Mouse (Mus musculus): ENCODE measurements around the gene Ntf5. TPM values are rescaled to one million over a fixed set of nuclear protein-coding genes. Genes with fewer than 3 reads are reported as not detected.

Ntf5 gene
- polyA plus RNA-seq, 2 experiments: 4.4 to 4.5 TPM

GRCm38 (mm10) chr7:45463987-45464778, 50.7 kb downstream of the Ntf5 start:
- DNase-seq (ENCODE audit: low spot score) (no peak), ATAC-seq (ENCODE audit: low FRiP score, low read depth) (no peak)
- no peaks in the 10 kb centered on the region for H3K9me3 ChIP-seq (ENCODE audit: control insufficient read depth, low read length)
- no peak overlapping the region for H3K9ac ChIP-seq (ENCODE audit: low read depth, low read length, severe bottlenecking)
- H3K4me2 ChIP-seq (replicated peaks; ENCODE audit: low read depth, low read length, severe bottlenecking): no peak overlapping the region
- no peak overlapping the region for H3K27ac ChIP-seq (replicated peaks; ENCODE audit: low read depth, low read length)
- peaks cover 37% of the 10 kb centered on the region for H3K36me3 ChIP-seq (ENCODE audit: control insufficient read depth, insufficient read depth, low read length)
- WGBS: 93% methylated on average over 7 of the region's 7 CpGs
- peaks cover 18% of the 10 kb centered on the region for H3K4me1 ChIP-seq (ENCODE audit: control insufficient read depth, insufficient read depth, low read length)
- H3K4me3 ChIP-seq (replicated peaks; ENCODE audit: low read length): no peak overlapping the region
- no peak for TF ChIP-seq POLR2A (IDR thresholded peaks at IDR 0.05; ENCODE audit: borderline replicate concordance, extremely low read depth, insufficient read depth, insufficient read length)
- no peaks in the 10 kb centered on the region for H3K27me3 ChIP-seq (ENCODE audit: control insufficient read depth, insufficient read depth, low read length)

- TF ChIP-seq POLR2A (IDR thresholded peaks at IDR 0.05; ENCODE audit: borderline replicate concordance, extremely low read depth, insufficient read depth, insufficient read length): no peak
- H3K4me1 ChIP-seq (ENCODE audit: control insufficient read depth, insufficient read depth, low read length): peaks cover 18% of the 10 kb centered on the region
Observed at GRCm38 (mm10) chr7:45465112-45465511, 51.6 kb downstream of the Ntf5 start.

GRCm38 (mm10) chr7:45465549-45465948, 52.1 kb downstream of the Ntf5 start:
- H3K27ac ChIP-seq (replicated peaks; ENCODE audit: low read depth, low read length): no peak overlapping the region
- peaks cover 13% of the 10 kb centered on the region for H3K4me1 ChIP-seq (ENCODE audit: control insufficient read depth, insufficient read depth, low read length)
- no peak for DNase-seq (ENCODE audit: low spot score)
- no peak overlapping the region; the same call in 1 of the 2 replicates for H3K9ac ChIP-seq (ENCODE audit: low read depth, low read length, severe bottlenecking)
- H3K9me3 ChIP-seq (ENCODE audit: control insufficient read depth, low read length): no peaks in the 10 kb centered on the region
- no peak for ATAC-seq (ENCODE audit: low FRiP score, low read depth)
- H3K27me3 ChIP-seq (ENCODE audit: control insufficient read depth, insufficient read depth, low read length): no peaks in the 10 kb centered on the region
- peak overlapping the region; percentile 84 for H3K4me2 ChIP-seq (replicated peaks; ENCODE audit: low read depth, low read length, severe bottlenecking)
- peak overlapping the region; percentile 89; the same call in 1 of the 2 replicates for H3K4me3 ChIP-seq (replicated peaks; ENCODE audit: low read length)
- 78% methylated on average over 9 of the region's 9 CpGs for WGBS
- TF ChIP-seq POLR2A (IDR thresholded peaks at IDR 0.05; ENCODE audit: borderline replicate concordance, extremely low read depth, insufficient read depth, insufficient read length): no peak
- H3K36me3 ChIP-seq (ENCODE audit: control insufficient read depth, insufficient read depth, low read length): peaks cover 37% of the 10 kb centered on the region

More at GRCm38 (mm10) chr7:45465112-45465511, 51.6 kb downstream of the Ntf5 start:
- H3K27ac ChIP-seq (replicated peaks; ENCODE audit: low read depth, low read length): no peak overlapping the region
- ATAC-seq (ENCODE audit: low FRiP score, low read depth): no peak
- H3K36me3 ChIP-seq (ENCODE audit: control insufficient read depth, insufficient read depth, low read length): peaks cover 37% of the 10 kb centered on the region
- H3K4me2 ChIP-seq (replicated peaks; ENCODE audit: low read depth, low read length, severe bottlenecking): no peak overlapping the region
- no peak overlapping the region for H3K4me3 ChIP-seq (replicated peaks; ENCODE audit: low read length)
- no peak overlapping the region for H3K9ac ChIP-seq (ENCODE audit: low read depth, low read length, severe bottlenecking)
- H3K9me3 ChIP-seq (ENCODE audit: control insufficient read depth, low read length): no peaks in the 10 kb centered on the region
- WGBS: 93% methylated on average over 12 of the region's 12 CpGs
- no peak for DNase-seq (ENCODE audit: low spot score)
- no peaks in the 10 kb centered on the region for H3K27me3 ChIP-seq (ENCODE audit: control insufficient read depth, insufficient read depth, low read length)

GRCm38 (mm10) chr7:45466283-45467089, 53.0 kb downstream of the Ntf5 start, which contains the start of gene Bax:
Gene Bax, minus strand, starts transcription at chr7:45466898.
- no peak within 1 kb of the TSS for H3K27ac ChIP-seq (replicated peaks; ENCODE audit: low read depth, low read length)
- peak within 1 kb of the TSS; percentile 84 for H3K4me2 ChIP-seq (replicated peaks; ENCODE audit: low read depth, low read length, severe bottlenecking)
- TF ChIP-seq POLR2A (IDR thresholded peaks at IDR 0.05; ENCODE audit: borderline replicate concordance, extremely low read depth, insufficient read depth, insufficient read length): 0 out of 2 replicates have a peak, but pooled peaks have one; percentile 52
- H3K4me3 ChIP-seq (replicated peaks; ENCODE audit: low read length): peak within 1 kb of the TSS; percentile 89
- H3K9me3 ChIP-seq (ENCODE audit: control insufficient read depth, low read length): no peaks in the 10 kb centered on the region
- H3K27me3 ChIP-seq (ENCODE audit: control insufficient read depth, insufficient read depth, low read length): no peaks in the 10 kb centered on the region
- peaks cover 7% of the 10 kb centered on the region; the same call in 1 of the 2 replicates for H3K4me1 ChIP-seq (ENCODE audit: control insufficient read depth, insufficient read depth, low read length)
- peak within 1 kb of the TSS; percentile 74 for H3K9ac ChIP-seq (ENCODE audit: low read depth, low read length, severe bottlenecking)
- peak; percentile 98 for DNase-seq (ENCODE audit: low spot score)
- under 1% methylated on average over 24 of the region's 58 CpGs for WGBS
- peaks cover 33% of the 10 kb centered on the region for H3K36me3 ChIP-seq (ENCODE audit: control insufficient read depth, insufficient read depth, low read length)
- ATAC-seq (ENCODE audit: low FRiP score, low read depth): peak; percentile 86

Small RNA genes lying within 50 kb of the gene (microRNA-seq; reads per million reads assigned to microRNA genes)
- gene Gm22133: not detected

Other genes starting within 250 kb of the Ntf5 start
Only the 30 nearest of the 33 such genes appear.
- gene Ccdc155, start 208.8 kb upstream of the Ntf5 start, polyA plus RNA-seq (2012; rRNA removed): 1.4 and 1.5 TPM in 2 replicates
- 0.79 and 1.2 TPM in 2 replicates for gene Ccdc155, start 208.8 kb upstream of the Ntf5 start, polyA plus RNA-seq (2014; fragmentation: Nextera tagmentation; extraction: Ambion mirVana)
- gene Dkkl1, start 201.5 kb upstream of the Ntf5 start, polyA plus RNA-seq (2012; rRNA removed): 3.0 and 4.8 TPM in 2 replicates
- 9.0 and 14.8 TPM in 2 replicates for gene Dkkl1, start 201.5 kb upstream of the Ntf5 start, polyA plus RNA-seq (2014; fragmentation: Nextera tagmentation; extraction: Ambion mirVana)
- gene Tead2, start 197.9 kb upstream of the Ntf5 start, polyA plus RNA-seq (2012; rRNA removed): 450 and 560 TPM in 2 replicates
- 143 and 168 TPM in 2 replicates for gene Tead2, start 197.9 kb upstream of the Ntf5 start, polyA plus RNA-seq (2014; fragmentation: Nextera tagmentation; extraction: Ambion mirVana)
- gene Cd37, start 174.6 kb upstream of the Ntf5 start, polyA plus RNA-seq (2012; rRNA removed): 4.9 and 6.0 TPM in 2 replicates
- gene Cd37, start 174.6 kb upstream of the Ntf5 start, polyA plus RNA-seq (2014; fragmentation: Nextera tagmentation; extraction: Ambion mirVana): 2.6 and 3.7 TPM in 2 replicates
- gene Slc6a16, start 172.6 kb upstream of the Ntf5 start, polyA plus RNA-seq (2012; rRNA removed): 0.18 and 0.29 TPM in 2 replicates
- 0.21 TPM in 1 of 2 replicates, not detected in the other for gene Slc6a16, start 172.6 kb upstream of the Ntf5 start, polyA plus RNA-seq (2014; fragmentation: Nextera tagmentation; extraction: Ambion mirVana)
- gene Slc6a21, start 136.2 kb upstream of the Ntf5 start, polyA plus RNA-seq (2012; rRNA removed): not detected in 2 replicates
- not detected in 2 replicates for gene Slc6a21, start 136.2 kb upstream of the Ntf5 start, polyA plus RNA-seq (2014; fragmentation: Nextera tagmentation; extraction: Ambion mirVana)
- gene Trpm4, start 79.9 kb upstream of the Ntf5 start, polyA plus RNA-seq (2012; rRNA removed): 42.6 and 46.1 TPM in 2 replicates
- 15.8 TPM in 2 replicates for gene Trpm4, start 79.9 kb upstream of the Ntf5 start, polyA plus RNA-seq (2014; fragmentation: Nextera tagmentation; extraction: Ambion mirVana)
- gene Hrc, start 78.4 kb upstream of the Ntf5 start, polyA plus RNA-seq (2012; rRNA removed): 9.5 and 17.9 TPM in 2 replicates
- gene Hrc, start 78.4 kb upstream of the Ntf5 start, polyA plus RNA-seq (2014; fragmentation: Nextera tagmentation; extraction: Ambion mirVana): 4.1 and 5.9 TPM in 2 replicates
- 12.3 and 13.8 TPM in 2 replicates for gene Ppfia3, start 46.7 kb upstream of the Ntf5 start, polyA plus RNA-seq (2012; rRNA removed)
- gene Ppfia3, start 46.7 kb upstream of the Ntf5 start, polyA plus RNA-seq (2014; fragmentation: Nextera tagmentation; extraction: Ambion mirVana): 8.4 and 9.0 TPM in 2 replicates
- gene Lin7b, start 43.1 kb upstream of the Ntf5 start, polyA plus RNA-seq (2012; rRNA removed): 4.1 and 4.7 TPM in 2 replicates
- 1.7 and 2.2 TPM in 2 replicates for gene Lin7b, start 43.1 kb upstream of the Ntf5 start, polyA plus RNA-seq (2014; fragmentation: Nextera tagmentation; extraction: Ambion mirVana)
- gene Snrnp70, start 18.0 kb upstream of the Ntf5 start, polyA plus RNA-seq (2012; rRNA removed): 539 and 694 TPM in 2 replicates
- gene Snrnp70, start 18.0 kb upstream of the Ntf5 start, polyA plus RNA-seq (2014; fragmentation: Nextera tagmentation; extraction: Ambion mirVana): 69.7 and 73.7 TPM in 2 replicates
- gene Kcna7, start 8.0 kb upstream of the Ntf5 start, polyA plus RNA-seq (2012; rRNA removed): 0.10 TPM in 2 replicates
- 0.11 TPM in 1 of 2 replicates, not detected in the other for gene Kcna7, start 8.0 kb upstream of the Ntf5 start, polyA plus RNA-seq (2014; fragmentation: Nextera tagmentation; extraction: Ambion mirVana)
- 0.50 and 1.4 TPM in 2 replicates for gene Lhb, start 7.1 kb downstream of the Ntf5 start, polyA plus RNA-seq (2012; rRNA removed)
- gene Lhb, start 7.1 kb downstream of the Ntf5 start, polyA plus RNA-seq (2014; fragmentation: Nextera tagmentation; extraction: Ambion mirVana): not detected in 2 replicates
- gene Gys1, start 21.1 kb downstream of the Ntf5 start, polyA plus RNA-seq (2012; rRNA removed): 44.1 and 59.1 TPM in 2 replicates
- 35.8 and 37.3 TPM in 2 replicates for gene Gys1, start 21.1 kb downstream of the Ntf5 start, polyA plus RNA-seq (2014; fragmentation: Nextera tagmentation; extraction: Ambion mirVana)
- 120 TPM in 2 replicates for gene Ruvbl2, start 24.4 kb downstream of the Ntf5 start, polyA plus RNA-seq (2012; rRNA removed)
- 119 and 126 TPM in 2 replicates for gene Ruvbl2, start 24.4 kb downstream of the Ntf5 start, polyA plus RNA-seq (2014; fragmentation: Nextera tagmentation; extraction: Ambion mirVana)
- gene Ftl1, start 46.2 kb downstream of the Ntf5 start, polyA plus RNA-seq (2012; rRNA removed): 1,503 and 2,450 TPM in 2 replicates
- 4,726 and 4,986 TPM in 2 replicates for gene Ftl1, start 46.2 kb downstream of the Ntf5 start, polyA plus RNA-seq (2014; fragmentation: Nextera tagmentation; extraction: Ambion mirVana)
- gene Bax, start 53.2 kb downstream of the Ntf5 start, polyA plus RNA-seq (2012; rRNA removed): 127 and 164 TPM in 2 replicates
- gene Bax, start 53.2 kb downstream of the Ntf5 start, polyA plus RNA-seq (2014; fragmentation: Nextera tagmentation; extraction: Ambion mirVana): 133 and 140 TPM in 2 replicates
- 0.82 and 1.3 TPM in 2 replicates for gene Tulp2, start 68.2 kb downstream of the Ntf5 start, polyA plus RNA-seq (2012; rRNA removed)
- gene Tulp2, start 68.2 kb downstream of the Ntf5 start, polyA plus RNA-seq (2014; fragmentation: Nextera tagmentation; extraction: Ambion mirVana): 1.2 and 2.0 TPM in 2 replicates
- gene Gm45808, start 73.1 kb downstream of the Ntf5 start, polyA plus RNA-seq (2012; rRNA removed): not detected in 2 replicates
- not detected in 2 replicates for gene Gm45808, start 73.1 kb downstream of the Ntf5 start, polyA plus RNA-seq (2014; fragmentation: Nextera tagmentation; extraction: Ambion mirVana)
- gene Dhdh, start 75.1 kb downstream of the Ntf5 start, polyA plus RNA-seq (2012; rRNA removed): 2.4 and 2.9 TPM in 2 replicates
- gene Dhdh, start 75.1 kb downstream of the Ntf5 start, polyA plus RNA-seq (2014; fragmentation: Nextera tagmentation; extraction: Ambion mirVana): 2.0 and 2.6 TPM in 2 replicates
- gene Nucb1, start 96.7 kb downstream of the Ntf5 start, polyA plus RNA-seq (2012; rRNA removed): 293 and 299 TPM in 2 replicates
- gene Nucb1, start 96.7 kb downstream of the Ntf5 start, polyA plus RNA-seq (2014; fragmentation: Nextera tagmentation; extraction: Ambion mirVana): 239 and 254 TPM in 2 replicates
- 27.5 and 29.8 TPM in 2 replicates for gene Ppp1r15a, start 112.6 kb downstream of the Ntf5 start, polyA plus RNA-seq (2012; rRNA removed)
- gene Ppp1r15a, start 112.6 kb downstream of the Ntf5 start, polyA plus RNA-seq (2014; fragmentation: Nextera tagmentation; extraction: Ambion mirVana): 21.2 and 22.1 TPM in 2 replicates
- gene Plekha4, start 112.6 kb downstream of the Ntf5 start, polyA plus RNA-seq (2012; rRNA removed): 13.1 and 17.2 TPM in 2 replicates
- gene Plekha4, start 112.6 kb downstream of the Ntf5 start, polyA plus RNA-seq (2014; fragmentation: Nextera tagmentation; extraction: Ambion mirVana): 4.3 and 4.6 TPM in 2 replicates
- gene Hsd17b14, start 141.2 kb downstream of the Ntf5 start, polyA plus RNA-seq (2012; rRNA removed): 1.1 and 1.2 TPM in 2 replicates
- 0.44 and 0.92 TPM in 2 replicates for gene Hsd17b14, start 141.2 kb downstream of the Ntf5 start, polyA plus RNA-seq (2014; fragmentation: Nextera tagmentation; extraction: Ambion mirVana)
- gene Bcat2, start 156.5 kb downstream of the Ntf5 start, polyA plus RNA-seq (2012; rRNA removed): 67.6 and 71.5 TPM in 2 replicates
- 57.2 and 60.4 TPM in 2 replicates for gene Bcat2, start 156.5 kb downstream of the Ntf5 start, polyA plus RNA-seq (2014; fragmentation: Nextera tagmentation; extraction: Ambion mirVana)
- 0.58 and 0.73 TPM in 2 replicates for gene Fgf21, start 201.8 kb downstream of the Ntf5 start, polyA plus RNA-seq (2012; rRNA removed)
- 0.43 and 0.66 TPM in 2 replicates for gene Fgf21, start 201.8 kb downstream of the Ntf5 start, polyA plus RNA-seq (2014; fragmentation: Nextera tagmentation; extraction: Ambion mirVana)
- gene Fut1, start 203.6 kb downstream of the Ntf5 start, polyA plus RNA-seq (2012; rRNA removed): 1.0 and 1.9 TPM in 2 replicates
- gene Fut1, start 203.6 kb downstream of the Ntf5 start, polyA plus RNA-seq (2014; fragmentation: Nextera tagmentation; extraction: Ambion mirVana): 1.2 and 1.8 TPM in 2 replicates
- 0.33 and 0.43 TPM in 2 replicates for gene Izumo1, start 208.1 kb downstream of the Ntf5 start, polyA plus RNA-seq (2012; rRNA removed)
- 0.39 TPM in 1 of 2 replicates, not detected in the other for gene Izumo1, start 208.1 kb downstream of the Ntf5 start, polyA plus RNA-seq (2014; fragmentation: Nextera tagmentation; extraction: Ambion mirVana)
- gene Rasip1, start 213.8 kb downstream of the Ntf5 start, polyA plus RNA-seq (2012; rRNA removed): 14.1 and 16.7 TPM in 2 replicates
- 11.0 and 11.8 TPM in 2 replicates for gene Rasip1, start 213.8 kb downstream of the Ntf5 start, polyA plus RNA-seq (2014; fragmentation: Nextera tagmentation; extraction: Ambion mirVana)
- 34.6 and 43.9 TPM in 2 replicates for gene Mamstr, start 226.3 kb downstream of the Ntf5 start, polyA plus RNA-seq (2012; rRNA removed)
- 15.7 and 19.8 TPM in 2 replicates for gene Mamstr, start 226.3 kb downstream of the Ntf5 start, polyA plus RNA-seq (2014; fragmentation: Nextera tagmentation; extraction: Ambion mirVana)